Mouse (Mus musculus): ENCODE data around the gene Hes2. TPM values are rescaled to one million over a fixed set of nuclear protein-coding genes. Genes with fewer than 3 reads are reported as not detected.

The Hes2 gene
- polyA plus RNA-seq (2014; fragmentation: Nextera tagmentation; extraction: Ambion mirVana) = not detected in 2 replicates

- no peak within 1 kb of the TSS for H3K9ac ChIP-seq (ENCODE audit: low read length)
- H3K4me3 ChIP-seq (ENCODE audit: control insufficient read depth in 1 of 2, insufficient read depth in 1 of 2, low read depth in 1 of 2, low read length in 2 of 2) = peak within 1 kb of the TSS in 1 of 2 experiments; percentile 34; a peak in 3 of 4 replicates
- H3K36me3 ChIP-seq (ENCODE audit: control insufficient read depth, insufficient read depth, low read length) = no peaks in the 10 kb centered on the region
- 5% methylated on average over 35 of the region's 35 CpGs for WGBS
- H3K4me2 ChIP-seq (ENCODE audit: low read length) = peak within 1 kb of the TSS; percentile 63
- peaks cover 2 to 14% of the 10 kb centered on the region in 2 experiments; a peak in 3 of 4 replicates for H3K4me1 ChIP-seq (ENCODE audit: control insufficient read depth in 2 of 2, insufficient read depth in 2 of 2, low read length in 2 of 2)
- H3K9me3 ChIP-seq (ENCODE audit: control insufficient read depth, low read length) = no peaks in the 10 kb centered on the region
- no peak within 1 kb of the TSS for H3K27ac ChIP-seq (replicated peaks in 1 of 2; ENCODE audit: control insufficient read depth in 1 of 2, insufficient read depth in 1 of 2, low read depth in 2 of 2, low read length in 2 of 2)
- H3K27me3 ChIP-seq (ENCODE audit: control insufficient read depth, insufficient read depth, low read length) = peaks cover 77% of the 10 kb centered on the region
- no peak for ATAC-seq (ENCODE audit: insufficient number of reproducible peaks, insufficient read depth, low FRiP score, low read depth)
Observed at GRCm38 (mm10) chr4:152158585-152159284, at the start of gene Hes2. Gene Hes2, plus strand, starts transcription at chr4:152158867.

GRCm38 (mm10) chr4:152109509-152109908, 49.2 kb upstream of the Hes2 start:
- 78% methylated on average over 3 of the region's 3 CpGs for WGBS
- ATAC-seq (ENCODE audit: insufficient number of reproducible peaks, insufficient read depth, low FRiP score, low read depth) = no peak
- no peak overlapping the region for H3K4me2 ChIP-seq (ENCODE audit: low read length)
- H3K36me3 ChIP-seq (ENCODE audit: control insufficient read depth, insufficient read depth, low read length) = peaks cover 94% of the 10 kb centered on the region
- no peak overlapping the region for H3K4me3 ChIP-seq (ENCODE audit: control insufficient read depth in 1 of 2, insufficient read depth in 1 of 2, low read depth in 1 of 2, low read length in 2 of 2)
- peaks cover 3 to 11% of the 10 kb centered on the region in 2 experiments; a peak in 3 of 4 replicates for H3K4me1 ChIP-seq (ENCODE audit: control insufficient read depth in 2 of 2, insufficient read depth in 2 of 2, low read length in 2 of 2)
- H3K27me3 ChIP-seq (ENCODE audit: control insufficient read depth, insufficient read depth, low read length) = peaks cover 8% of the 10 kb centered on the region; the same call in 1 of the 2 replicates
- no peaks in the 10 kb centered on the region for H3K9me3 ChIP-seq (ENCODE audit: control insufficient read depth, low read length)
- no peak overlapping the region for H3K9ac ChIP-seq (ENCODE audit: low read length)
- H3K27ac ChIP-seq (replicated peaks in 1 of 2; ENCODE audit: control insufficient read depth in 1 of 2, insufficient read depth in 1 of 2, low read depth in 2 of 2, low read length in 2 of 2) = no peak overlapping the region

GRCm38 (mm10) chr4:152110689-152111088, 48.0 kb upstream of the Hes2 start:
- peaks cover 19% of the 10 kb centered on the region for H3K27me3 ChIP-seq (ENCODE audit: control insufficient read depth, insufficient read depth, low read length)
- H3K4me1 ChIP-seq (ENCODE audit: control insufficient read depth in 2 of 2, insufficient read depth in 2 of 2, low read length in 2 of 2) = peaks cover 6 to 16% of the 10 kb centered on the region in 2 experiments; a peak in 3 of 4 replicates
- no peak overlapping the region for H3K4me3 ChIP-seq (ENCODE audit: control insufficient read depth in 1 of 2, insufficient read depth in 1 of 2, low read depth in 1 of 2, low read length in 2 of 2)
- no peaks in the 10 kb centered on the region for H3K9me3 ChIP-seq (ENCODE audit: control insufficient read depth, low read length)
- H3K9ac ChIP-seq (ENCODE audit: low read length) = no peak overlapping the region
- H3K4me2 ChIP-seq (ENCODE audit: low read length) = no peak overlapping the region
- ATAC-seq (ENCODE audit: insufficient number of reproducible peaks, insufficient read depth, low FRiP score, low read depth) = no peak
- H3K27ac ChIP-seq (replicated peaks in 1 of 2; ENCODE audit: control insufficient read depth in 1 of 2, insufficient read depth in 1 of 2, low read depth in 2 of 2, low read length in 2 of 2) = no peak overlapping the region
- 74% methylated on average over 4 of the region's 4 CpGs for WGBS
- peaks cover 91% of the 10 kb centered on the region for H3K36me3 ChIP-seq (ENCODE audit: control insufficient read depth, insufficient read depth, low read length)

- 80% methylated on average over 9 of the region's 9 CpGs for WGBS
- Histone ChIP-seq H3K9me3 (ENCODE audit: control insufficient read depth, low read length) (no peaks in the 10 kb centered on the region), H3K9ac (ENCODE audit: low read length) (no peak overlapping the region), H3K4me2 (ENCODE audit: low read length) (no peak overlapping the region), H3K36me3 (ENCODE audit: control insufficient read depth, insufficient read depth, low read length) (peaks cover 76% of the 10 kb centered on the region), H3K4me3 (ENCODE audit: control insufficient read depth in 1 of 2, insufficient read depth in 1 of 2, low read depth in 1 of 2, low read length in 2 of 2) (no peak overlapping the region), H3K27me3 (ENCODE audit: control insufficient read depth, insufficient read depth, low read length) (peaks cover 29% of the 10 kb centered on the region), H3K4me1 (ENCODE audit: control insufficient read depth in 2 of 2, insufficient read depth in 2 of 2, low read length in 2 of 2) (peaks cover 7 to 18% of the 10 kb centered on the region in 2 experiments; a peak in 3 of 4 replicates), H3K27ac (replicated peaks in 1 of 2; ENCODE audit: control insufficient read depth in 1 of 2, insufficient read depth in 1 of 2, low read depth in 2 of 2, low read length in 2 of 2) (no peak overlapping the region)
- ATAC-seq (ENCODE audit: insufficient number of reproducible peaks, insufficient read depth, low FRiP score, low read depth) = no peak
Observed at GRCm38 (mm10) chr4:152112329-152112728, 46.3 kb upstream of the Hes2 start.

- peaks cover 4 to 8% of the 10 kb centered on the region in 2 experiments; a peak in 3 of 4 replicates for H3K4me1 ChIP-seq (ENCODE audit: control insufficient read depth in 2 of 2, insufficient read depth in 2 of 2, low read length in 2 of 2)
- no peak overlapping the region for H3K9ac ChIP-seq (ENCODE audit: low read length)
- peaks cover 46% of the 10 kb centered on the region for H3K27me3 ChIP-seq (ENCODE audit: control insufficient read depth, insufficient read depth, low read length)
- WGBS = 68% methylated on average over 16 of the region's 16 CpGs
- H3K4me2 ChIP-seq (ENCODE audit: low read length) = no peak overlapping the region
- no peak overlapping the region for H3K27ac ChIP-seq (replicated peaks in 1 of 2; ENCODE audit: control insufficient read depth in 1 of 2, insufficient read depth in 1 of 2, low read depth in 2 of 2, low read length in 2 of 2)
- H3K4me3 ChIP-seq (ENCODE audit: control insufficient read depth in 1 of 2, insufficient read depth in 1 of 2, low read depth in 1 of 2, low read length in 2 of 2) = no peak overlapping the region
- ATAC-seq (ENCODE audit: insufficient number of reproducible peaks, insufficient read depth, low FRiP score, low read depth) = no peak
- H3K36me3 ChIP-seq (ENCODE audit: control insufficient read depth, insufficient read depth, low read length) = peaks cover 60% of the 10 kb centered on the region
- no peaks in the 10 kb centered on the region for H3K9me3 ChIP-seq (ENCODE audit: control insufficient read depth, low read length)
Observed at GRCm38 (mm10) chr4:152114080-152114479, 44.6 kb upstream of the Hes2 start.

- peak within 1 kb of the TSS; percentile 57 for H3K4me2 ChIP-seq (ENCODE audit: low read length)
- 4% methylated on average over 30 of the region's 30 CpGs for WGBS
- H3K36me3 ChIP-seq (ENCODE audit: control insufficient read depth, insufficient read depth, low read length) = peaks cover 40% of the 10 kb centered on the region
- ATAC-seq (ENCODE audit: insufficient number of reproducible peaks, insufficient read depth, low FRiP score, low read depth) = peak; percentile 16; the same call in 1 of the 2 replicates
- H3K4me1 ChIP-seq (ENCODE audit: control insufficient read depth in 2 of 2, insufficient read depth in 2 of 2, low read length in 2 of 2) = peaks cover 18 to 25% of the 10 kb centered on the region in 2 experiments; a peak in 3 of 4 replicates
- H3K27ac ChIP-seq (replicated peaks in 1 of 2; ENCODE audit: control insufficient read depth in 1 of 2, insufficient read depth in 1 of 2, low read depth in 2 of 2, low read length in 2 of 2) = no peak within 1 kb of the TSS
- H3K4me3 ChIP-seq (ENCODE audit: control insufficient read depth in 1 of 2, insufficient read depth in 1 of 2, low read depth in 1 of 2, low read length in 2 of 2) = peak within 1 kb of the TSS; percentile 15 to 25; a peak in 3 of 4 replicates
- H3K9me3 ChIP-seq (ENCODE audit: control insufficient read depth, low read length) = no peaks in the 10 kb centered on the region
- peak within 1 kb of the TSS; percentile 49; the same call in 1 of the 2 replicates for H3K9ac ChIP-seq (ENCODE audit: low read length)
- H3K27me3 ChIP-seq (ENCODE audit: control insufficient read depth, insufficient read depth, low read length) = peaks cover 66% of the 10 kb centered on the region
Observed at GRCm38 (mm10) chr4:152115921-152116612, 42.6 kb upstream of the Hes2 start, which contains the start of gene Tnfrsf25. Gene Tnfrsf25, plus strand, starts transcription at chr4:152115934.

- H3K9ac ChIP-seq (ENCODE audit: low read length) = no peak overlapping the region
- no peak overlapping the region for H3K4me2 ChIP-seq (ENCODE audit: low read length)
- peaks cover 26% of the 10 kb centered on the region for H3K36me3 ChIP-seq (ENCODE audit: control insufficient read depth, insufficient read depth, low read length)
- no peak for ATAC-seq (ENCODE audit: insufficient number of reproducible peaks, insufficient read depth, low FRiP score, low read depth)
- no peak overlapping the region for H3K4me3 ChIP-seq (ENCODE audit: control insufficient read depth in 1 of 2, insufficient read depth in 1 of 2, low read depth in 1 of 2, low read length in 2 of 2)
- H3K4me1 ChIP-seq (ENCODE audit: control insufficient read depth in 2 of 2, insufficient read depth in 2 of 2, low read length in 2 of 2) = peaks cover 19 to 25% of the 10 kb centered on the region in 2 experiments; a peak in 3 of 4 replicates
- no peak overlapping the region for H3K27ac ChIP-seq (replicated peaks in 1 of 2; ENCODE audit: control insufficient read depth in 1 of 2, insufficient read depth in 1 of 2, low read depth in 2 of 2, low read length in 2 of 2)
- WGBS = 64% methylated on average over 9 of the region's 9 CpGs
- H3K9me3 ChIP-seq (ENCODE audit: control insufficient read depth, low read length) = no peaks in the 10 kb centered on the region
- H3K27me3 ChIP-seq (ENCODE audit: control insufficient read depth, insufficient read depth, low read length) = peaks cover 81% of the 10 kb centered on the region
Observed at GRCm38 (mm10) chr4:152117538-152117937, 41.1 kb upstream of the Hes2 start.
